Mouse (Mus musculus) heart, adult 10 weeks (tissue): ENCODE results near the gene Abcd4. TPM values are rescaled to one million over a fixed set of nuclear protein-coding genes. Genes with fewer than 3 reads are reported as not detected.

ENCODE experiments used
- polyA plus RNA-seq: library from polyadenylated mRNA; stranded (reverse); fragments of 350-450 nt; fragmentation: Illumina TruSeq; extraction: RNeasy Lipid Tissue Mini Kit (QIAGEN cat#74804); gene quantifications from one replicate; pipeline ENCODE4 v1.2.3, GENCODE M21; 2014; ENCODE audit warnings: low read depth, low replicate concordance

The Abcd4 gene
- 9.7 TPM for polyA plus RNA-seq

GRCm38 (mm10) chr12:84616977-84617630 is at the start of gene Abcd4:
Gene Abcd4 (minus strand): TSS chr12:84617413.

GRCm38 (mm10) chr12:84640654-84641053 is 23.4 kb upstream of the Abcd4 start, which contains the start of gene Vrtn:
Gene Vrtn (plus strand): TSS chr12:84641019.

GRCm38 (mm10) chr12:84569336-84569970 is 47.8 kb downstream of the Abcd4 start, which contains the start of gene Vsx2:
Gene Vsx2 (plus strand): TSS chr12:84569762.

Other genes starting within 250 kb of the Abcd4 start
- 90.1 TPM for gene Entpd5, start 208.4 kb downstream of the Abcd4 start, polyA plus RNA-seq
- 3.0 TPM for gene Bbof1, start 208.3 kb downstream of the Abcd4 start, polyA plus RNA-seq
- gene Rnf113a2, start 200.2 kb downstream of the Abcd4 start, polyA plus RNA-seq = 15.1 TPM
- 228 TPM for gene Aldh6a1, start 166.4 kb downstream of the Abcd4 start, polyA plus RNA-seq
- 14.8 TPM for gene Lin52, start 166.0 kb downstream of the Abcd4 start, polyA plus RNA-seq
- not detected for gene Vsx2, start 47.7 kb downstream of the Abcd4 start, polyA plus RNA-seq
- not detected for gene Vrtn, start 23.6 kb upstream of the Abcd4 start, polyA plus RNA-seq
- gene Syndig1l, start 81.4 kb upstream of the Abcd4 start, polyA plus RNA-seq = not detected
- 38.0 TPM for gene Npc2, start 155.7 kb upstream of the Abcd4 start, polyA plus RNA-seq
- 125 TPM for gene Isca2, start 155.8 kb upstream of the Abcd4 start, polyA plus RNA-seq